Mouse (Mus musculus): Measurements from ENCODE around the gene Fbxl15.

The Fbxl15 gene

GRCm38 (mm10) chr19:46322996-46323572 lies 4.9 kb upstream of the Fbxl15 start:
- no peak for DNase-seq (ENCODE audit: low read depth, low spot score)

GRCm38 (mm10) chr19:46323716-46324115 lies 4.3 kb upstream of the Fbxl15 start:
- DNase-seq (ENCODE audit: low read depth, low spot score) = no peak

GRCm38 (mm10) chr19:46324366-46324765 lies 3.6 kb upstream of the Fbxl15 start:
- no peak for DNase-seq (ENCODE audit: low read depth, low spot score)

GRCm38 (mm10) chr19:46324918-46325317 lies 3.1 kb upstream of the Fbxl15 start:
- DNase-seq (ENCODE audit: low read depth, low spot score) = no peak

GRCm38 (mm10) chr19:46326019-46326755 lies 1.8 kb upstream of the Fbxl15 start:
- DNase-seq (ENCODE audit: low read depth, low spot score) = no peak

GRCm38 (mm10) chr19:46326756-46327305 lies 1.2 kb upstream of the Fbxl15 start, which contains the start of gene Psd:
TSS of gene Psd (minus strand) at chr19:46327156.
- DNase-seq (ENCODE audit: low read depth, low spot score) = no peak

GRCm38 (mm10) chr19:46327531-46328064 lies 386 bp upstream of the Fbxl15 start:
- no peak for DNase-seq (ENCODE audit: low read depth, low spot score)

- no peak for DNase-seq (ENCODE audit: low read depth, low spot score)
Measured at GRCm38 (mm10) chr19:46329031-46329641, 1.2 kb downstream of the Fbxl15 start.

- no peak for DNase-seq (ENCODE audit: low read depth, low spot score)
Measured at GRCm38 (mm10) chr19:46329951-46330350, 2.0 kb downstream of the Fbxl15 start.

GRCm38 (mm10) chr19:46330696-46331095 lies 2.7 kb downstream of the Fbxl15 start:
- DNase-seq (ENCODE audit: low read depth, low spot score) = no peak

- no peak for DNase-seq (ENCODE audit: low read depth, low spot score)
Measured at GRCm38 (mm10) chr19:46331326-46331725, 3.3 kb downstream of the Fbxl15 start.

- DNase-seq (ENCODE audit: low read depth, low spot score) = no peak
Measured at GRCm38 (mm10) chr19:46331936-46332335, 4.0 kb downstream of the Fbxl15 start.

GRCm38 (mm10) chr19:46332721-46333339 lies 4.8 kb downstream of the Fbxl15 start:
- no peak for DNase-seq (ENCODE audit: low read depth, low spot score)

GRCm38 (mm10) chr19:46333906-46334305 lies 5.9 kb downstream of the Fbxl15 start:
- DNase-seq (ENCODE audit: low read depth, low spot score) = no peak

GRCm38 (mm10) chr19:46337719-46338330 lies 9.8 kb downstream of the Fbxl15 start:
- no peak for DNase-seq (ENCODE audit: low read depth, low spot score)

GRCm38 (mm10) chr19:46338331-46338936 lies 10.4 kb downstream of the Fbxl15 start, which contains the start of gene Cuedc2:
TSS of gene Cuedc2 (minus strand) at chr19:46338702.
- DNase-seq (ENCODE audit: low read depth, low spot score) = peak; percentile 88

- no peak for DNase-seq (ENCODE audit: low read depth, low spot score)
Measured at GRCm38 (mm10) chr19:46338942-46339286, 10.9 kb downstream of the Fbxl15 start.

- no peak for DNase-seq (ENCODE audit: low read depth, low spot score)
Measured at GRCm38 (mm10) chr19:46339287-46339971, 11.4 kb downstream of the Fbxl15 start.

GRCm38 (mm10) chr19:46344710-46345419 lies 16.9 kb downstream of the Fbxl15 start:
- no peak for DNase-seq (ENCODE audit: low read depth, low spot score)

GRCm38 (mm10) chr19:46347146-46347545 lies 19.2 kb downstream of the Fbxl15 start:
- no peak for DNase-seq (ENCODE audit: low read depth, low spot score)

All from WW6 (cell line).